Mouse (Mus musculus): ENCODE results near the gene Cherp.
A peak's percentile ranks its signal among the peaks of the same experiment; 100 is the strongest.

The Cherp gene

GRCm38 (mm10) chr8:72469984-72470383 is 5.0 kb downstream of the Cherp start:
- no peak for DNase-seq

GRCm38 (mm10) chr8:72469243-72469642 is 5.8 kb downstream of the Cherp start:
- DNase-seq = no peak

GRCm38 (mm10) chr8:72464211-72464610 is 10.8 kb downstream of the Cherp start:
- DNase-seq = no peak

DNA sequence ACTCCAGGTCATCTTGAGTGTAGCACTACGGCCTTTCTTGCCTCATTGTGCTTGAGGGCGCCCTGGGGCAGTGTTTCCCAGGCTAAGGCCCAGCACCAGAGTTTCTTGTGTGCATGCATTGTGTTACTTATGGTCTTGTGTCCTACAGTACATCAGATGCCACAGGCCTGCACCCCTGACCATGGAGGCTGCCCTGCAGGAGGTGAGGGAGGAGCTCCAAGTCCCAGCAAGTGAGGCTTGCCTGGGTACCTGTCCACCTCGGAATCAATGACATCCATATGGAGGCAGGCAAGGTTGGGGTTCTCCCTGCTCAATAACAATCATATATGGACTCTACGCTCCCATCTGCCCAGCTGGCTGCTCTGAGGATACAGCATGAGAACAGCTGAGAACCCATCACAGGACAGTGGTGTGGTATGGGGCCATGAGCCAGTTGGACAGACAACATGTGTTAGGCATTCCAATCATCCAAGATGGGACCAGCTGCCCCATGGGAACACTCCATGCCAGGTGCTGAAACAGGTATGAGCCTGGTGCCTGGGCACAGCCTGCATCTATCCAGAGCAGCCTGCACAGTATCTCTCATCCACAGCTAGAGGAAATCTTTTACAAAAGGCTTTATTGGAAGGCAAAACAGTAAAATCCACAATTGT is 15.0 kb downstream of the Cherp start:
- no peak for DNase-seq

GRCm38 (mm10) chr8:72458457-72458856 is 16.6 kb downstream of the Cherp start:
- DNase-seq = no peak

GRCm38 (mm10) chr8:72457806-72458205 is 17.2 kb downstream of the Cherp start:
- DNase-seq = no peak

DNA sequence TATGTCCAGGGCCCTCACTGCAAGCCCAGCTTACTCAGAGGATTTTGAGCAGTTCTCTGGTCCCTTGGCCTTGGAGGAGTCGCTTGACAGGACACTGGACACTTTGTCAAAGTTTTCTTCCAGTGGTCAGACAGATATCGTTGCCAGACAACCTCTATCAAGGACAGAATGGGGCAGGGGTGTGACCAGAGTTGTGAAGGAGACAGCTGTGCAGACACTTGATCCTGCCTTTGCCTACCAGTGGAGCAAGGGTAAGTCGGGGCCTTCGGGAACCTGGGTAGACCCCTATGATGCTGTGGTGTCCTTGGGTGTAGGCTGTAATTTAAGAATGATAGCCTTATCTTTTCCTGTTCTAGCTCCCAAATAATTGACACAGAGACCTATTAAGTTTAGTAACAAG is 19.7 kb downstream of the Cherp start:
- DNase-seq = no peak

GRCm38 (mm10) chr8:72453904-72454303 is 21.1 kb downstream of the Cherp start:
- no peak for DNase-seq

- no peak for DNase-seq
These were observed 23.5 kb downstream of the Cherp start for GRCm38 (mm10) chr8:72451516-72451915.

DNA sequence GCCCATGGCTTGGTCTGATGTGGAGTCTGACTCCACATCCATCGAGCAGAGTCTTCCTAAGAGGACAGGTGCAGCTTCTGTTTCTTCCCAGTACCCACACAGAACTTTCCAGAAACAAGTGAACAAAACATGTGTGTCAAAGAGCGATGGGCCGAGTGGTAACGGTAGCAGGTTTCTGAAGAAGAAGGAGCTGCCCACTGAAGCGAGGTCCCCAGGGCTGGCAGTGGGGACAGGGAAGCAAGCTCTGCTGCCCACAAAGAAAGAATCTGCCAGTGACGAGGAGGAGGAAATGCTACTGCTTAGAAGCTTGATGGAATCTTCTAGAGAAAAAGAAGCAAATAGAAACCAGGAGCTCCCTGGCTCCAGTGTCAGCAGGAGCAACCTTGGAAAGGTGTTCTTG is 30.0 kb downstream of the Cherp start:
- DNase-seq = no peak

- no peak for DNase-seq
These were observed 31.1 kb downstream of the Cherp start for GRCm38 (mm10) chr8:72443994-72444350.

- peak; percentile 98 for DNase-seq
These were observed 31.6 kb downstream of the Cherp start, which contains the start of the genes Calr3 and 1700030K09Rik for GRCm38 (mm10) chr8:72443338-72443993. Gene Calr3 (minus strand): TSS chr8:72443870. Gene 1700030K09Rik (plus strand): TSS chr8:72443880.

- no peak for DNase-seq
These were observed 36.6 kb downstream of the Cherp start for GRCm38 (mm10) chr8:72438248-72439015.

- no peak for DNase-seq
These were observed 40.1 kb downstream of the Cherp start for GRCm38 (mm10) chr8:72434952-72435351.

GRCm38 (mm10) chr8:72429676-72430075 is 45.4 kb downstream of the Cherp start:
- DNase-seq = no peak

DNA sequence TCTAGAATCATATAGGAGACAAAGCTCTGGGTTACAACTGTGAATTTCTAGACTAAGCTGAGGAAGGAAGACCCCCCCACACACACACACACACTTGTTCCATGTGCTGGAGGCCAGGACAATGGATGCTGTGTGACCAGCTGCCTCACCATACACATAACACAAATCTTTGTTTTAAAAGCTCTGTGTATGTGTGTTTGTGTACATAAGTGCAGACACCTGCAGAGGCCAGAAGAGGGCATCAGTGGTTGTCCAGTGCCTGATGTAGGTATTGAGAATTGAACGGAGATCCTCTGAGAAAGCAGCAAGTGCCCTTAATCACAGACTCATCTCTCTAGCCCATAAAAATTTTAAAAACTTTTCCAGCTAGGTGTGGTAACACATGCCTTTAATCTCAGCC is 52.1 kb downstream of the Cherp start:
- no peak for DNase-seq

DNA sequence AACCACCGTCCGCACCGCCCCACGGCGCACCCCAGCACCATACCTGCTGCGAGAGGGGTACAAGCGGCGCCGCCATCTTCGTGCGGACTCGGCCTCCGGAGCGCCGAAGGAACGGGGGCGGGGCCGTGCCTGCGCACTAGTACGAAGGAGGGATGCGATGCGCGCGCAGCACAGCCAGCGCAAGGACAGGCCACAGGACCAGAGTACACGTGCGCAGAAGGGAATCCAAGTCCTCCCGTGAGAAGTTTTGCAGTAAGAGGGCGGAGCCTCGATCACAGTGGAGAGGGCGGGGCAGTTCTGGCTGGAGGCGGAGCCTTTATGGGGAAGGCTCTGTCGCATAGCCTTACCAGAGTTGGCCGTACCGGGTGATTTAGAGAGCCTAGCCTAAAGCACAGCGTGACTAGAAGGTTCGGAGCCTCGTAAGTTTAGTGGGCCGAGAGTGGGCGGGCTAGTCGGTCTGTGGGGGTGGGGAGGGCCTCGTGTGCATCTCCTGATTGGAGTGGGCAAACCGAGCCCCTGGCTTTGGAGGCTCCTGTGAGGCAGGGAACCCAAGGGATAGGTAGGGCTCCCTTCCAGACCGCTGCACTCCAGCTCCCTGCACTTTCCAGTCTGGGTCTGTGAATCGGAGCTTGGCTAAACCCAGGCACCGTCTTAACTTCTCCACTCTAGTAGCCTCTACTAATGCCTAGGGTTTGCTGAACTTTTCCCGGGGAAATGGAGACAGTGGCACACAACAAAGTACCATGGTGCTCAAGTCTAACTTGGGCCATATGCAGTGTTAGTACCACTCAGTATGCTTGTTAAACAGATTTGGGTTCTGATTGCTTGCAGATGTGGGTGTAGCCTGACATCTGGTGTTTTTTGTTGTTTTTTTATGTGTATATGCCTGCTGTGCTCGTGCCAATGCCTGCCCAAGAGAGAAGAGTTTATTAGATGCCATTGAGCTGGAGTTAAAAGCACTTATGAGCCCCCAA is 53.4 kb downstream of the Cherp start, which contains the start of gene Eps15l1:
Eps15l1 (minus strand) TSS at position 99 of the 974 bp plus-strand sequence.
- DNase-seq = peak; percentile 98

DNA sequence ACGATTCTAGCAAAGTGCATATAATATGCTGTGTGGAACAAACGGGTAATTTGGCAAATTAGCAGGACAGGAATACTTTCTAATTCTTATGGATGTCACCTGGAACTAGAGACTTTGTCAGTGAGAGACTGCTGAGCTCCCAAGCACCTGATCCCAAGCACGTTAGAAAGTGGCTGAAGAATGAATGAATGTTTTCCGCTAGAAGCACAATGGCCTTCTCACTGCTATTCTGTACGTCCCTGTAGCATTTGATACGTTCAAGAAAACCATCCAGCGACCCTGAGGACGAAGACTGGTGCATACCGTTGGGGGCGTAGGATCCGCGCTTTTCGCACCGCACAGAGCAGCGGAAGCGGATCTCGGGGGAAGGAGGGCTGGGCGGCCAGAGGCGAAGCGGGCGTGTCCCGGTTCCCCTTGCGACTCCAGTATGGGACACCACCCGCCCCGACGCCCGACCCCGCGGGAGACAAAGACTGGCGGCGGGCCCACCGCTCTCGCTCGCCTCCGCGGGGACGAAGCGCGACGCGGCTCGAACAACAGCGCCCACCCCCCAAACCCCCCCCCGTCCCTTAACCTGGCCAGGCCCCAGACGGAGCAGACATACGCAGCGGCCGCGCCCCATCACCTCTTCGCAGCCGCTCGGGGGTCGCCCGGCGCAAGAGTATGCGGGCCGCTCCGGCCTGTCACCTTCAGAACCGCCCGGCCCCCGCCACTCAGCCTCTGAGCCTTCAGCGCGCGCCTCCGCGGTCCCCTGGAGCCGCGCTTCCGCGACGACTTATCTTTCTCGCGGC is 54.3 kb downstream of the Cherp start:
- DNase-seq = peak; percentile 58

DNA sequence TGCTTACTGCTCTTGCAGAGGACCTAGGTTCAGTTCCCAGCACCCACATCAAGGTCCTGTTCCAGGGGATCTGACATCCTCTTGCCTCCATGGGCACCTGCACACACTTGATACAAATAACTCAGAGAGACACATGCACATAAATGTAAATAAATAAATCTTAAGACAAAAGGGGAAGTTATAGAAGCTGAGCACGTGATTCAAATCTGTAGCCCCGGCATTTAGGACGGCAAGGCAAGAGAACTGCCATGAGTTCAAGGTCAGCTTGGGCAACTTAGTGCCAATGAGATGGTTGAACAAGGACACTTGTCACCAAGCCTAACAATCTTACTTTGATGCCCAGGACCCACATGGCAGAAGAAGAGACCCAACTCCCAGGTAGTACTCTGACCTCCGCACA is 57.0 kb downstream of the Cherp start:
- DNase-seq = no peak

DNA sequence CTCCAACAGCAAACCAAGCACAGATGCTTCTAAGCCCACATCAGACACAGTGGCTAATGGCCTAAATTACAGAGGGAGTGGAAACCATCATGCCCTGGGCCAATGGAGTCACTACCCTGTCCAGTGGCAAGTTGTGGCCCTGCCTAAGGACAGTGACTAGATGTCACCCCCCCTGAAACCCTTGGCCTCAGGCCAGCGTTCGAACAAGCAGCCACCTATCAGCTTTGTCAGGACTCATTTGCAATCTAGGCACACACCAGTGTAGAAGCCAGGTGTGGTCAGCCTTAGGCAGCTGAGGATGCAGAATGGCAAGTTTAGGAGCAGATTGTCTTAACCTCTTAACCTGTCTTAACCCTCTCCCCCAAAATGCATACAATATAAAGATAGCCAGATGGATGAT is 59.8 kb downstream of the Cherp start:
- no peak for DNase-seq

- DNase-seq = no peak
These were observed 61.2 kb downstream of the Cherp start for GRCm38 (mm10) chr8:72413839-72414238.

Data from cerebellum, adult 9-11 months (tissue).